Mouse (Mus musculus) ES-E14 (cell line): Measurements from ENCODE around the gene Ptprs.

Experiments used
- HCFC1 ChIP-seq: IDR thresholded peaks from 2 replicates; pipeline ENCODE4 v1.6.1; 2012; ENCODE audit warnings: low read length, inconsistent platforms, borderline replicate concordance; ENCODE audit not compliant: insufficient read depth
- MAFK ChIP-seq: IDR thresholded peaks from 2 replicates; pipeline ENCODE4 v1.6.1; 2014; ENCODE audit warnings: mild to moderate bottlenecking, low read depth, low read length, inconsistent platforms; ENCODE audit not compliant: insufficient read depth
- ZC3H11A ChIP-seq: IDR thresholded peaks from 2 replicates; pipeline ENCODE4 v1.6.1; 2012; ENCODE audit warnings: low read depth, mild to moderate bottlenecking, inconsistent platforms, low read length, borderline replicate concordance
- ZNF384 ChIP-seq: IDR thresholded peaks from 2 replicates; pipeline ENCODE4 v1.6.1; 2012; ENCODE audit warnings: low read depth, low read length, inconsistent platforms

DNA sequence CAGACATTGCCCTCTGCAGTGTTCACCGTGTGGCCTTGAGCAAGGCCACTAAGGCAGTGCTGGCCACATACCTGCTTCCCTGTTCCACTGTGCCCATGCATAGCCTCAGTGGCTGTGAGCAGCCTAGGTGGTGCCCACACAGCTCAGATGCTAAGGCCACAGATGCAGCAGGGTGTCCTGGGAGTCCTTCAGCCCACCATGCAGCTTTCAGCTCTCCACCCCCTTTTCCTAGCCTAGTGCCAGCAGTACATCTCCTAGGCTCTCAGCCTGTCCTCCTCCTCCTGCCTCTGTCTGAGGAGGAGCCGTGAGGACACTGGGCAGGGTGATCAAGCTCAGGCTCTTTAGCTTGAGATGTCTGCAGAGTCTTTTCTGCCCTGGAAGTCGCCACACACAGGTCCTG is 106.2 kb downstream of the Ptprs start:
- TF ChIP-seq MAFK (no peak), HCFC1 (no peak), ZC3H11A (no peak), ZNF384 (no peak)
